Mouse (Mus musculus) midbrain, embryonic 15.5 days (tissue): Measurements from ENCODE around the gene Spata2l. TPM values are rescaled to one million over a fixed set of nuclear protein-coding genes. Genes with fewer than 3 reads are reported as not detected.
A peak's percentile ranks its signal among the peaks of the same experiment; 100 is the strongest.
"Not testable (repeated sequence)": the region's sequence is repeated elsewhere in the genome, so short reads cannot be mapped to it uniquely, and the experiment has no call there.

Experiments
- ATAC-seq: fragments of 200-750 bp; cut with Nextera tagmentation; replicated peaks from 2 replicates; pipeline ENCODE4 v1.8.0; 2017; ENCODE audit warnings: moderate TSS enrichment
- H3K27ac ChIP-seq: fragments of 300-500 bp; sonication (generic); 2 replicates; pipeline ENCODE4 v1.5.1; 2015; ENCODE audit warnings: mild to moderate bottlenecking, inconsistent platforms
- H3K27me3 ChIP-seq: fragments of 300-500 bp; sonication (generic); replicated peaks from 2 replicates; pipeline ENCODE4 v1.6.1; 2015; ENCODE audit warnings: inconsistent platforms
- H3K36me3 ChIP-seq: fragments of 300-500 bp; sonication (generic); replicated peaks from 2 replicates; pipeline ENCODE4 v1.6.1; 2015; ENCODE audit warnings: inconsistent platforms
- H3K4me1 ChIP-seq: fragments of 300-500 bp; sonication (generic); 2 replicates; pipeline ENCODE4 v1.6.1; 2015; ENCODE audit warnings: inconsistent platforms
- H3K4me2 ChIP-seq: fragments of 300-500 bp; sonication (generic); 2 replicates; pipeline ENCODE4 v1.6.1; 2015; ENCODE audit warnings: inconsistent platforms, mild to moderate bottlenecking, moderate library complexity
- H3K4me3 ChIP-seq: fragments of 300-500 bp; sonication (generic); 2 replicates; pipeline ENCODE4 v1.5.1; 2015; ENCODE audit warnings: mild to moderate bottlenecking, inconsistent platforms
- H3K9ac ChIP-seq: fragments of 300-500 bp; sonication (generic); 2 replicates; pipeline ENCODE4 v1.6.1; 2015; ENCODE audit warnings: mild to moderate bottlenecking, inconsistent platforms
- H3K9me3 ChIP-seq: fragments of 300-500 bp; sonication (generic); 2 replicates; pipeline ENCODE4 v1.6.1; 2016; ENCODE audit warnings: inconsistent platforms
- WGBS: fragments of 180-500 bp; shearing (Covaris S2); methylation state at CpG from one replicate; pipeline ENCODE4 v1.1.7; 2015; ENCODE audit warnings: mixed read lengths; 5-methylcytosine and 5-hydroxymethylcytosine counted together
- polyA plus RNA-seq: library from polyadenylated mRNA; unstranded; fragments of >200 nt; fragmentation: Nextera tagmentation; extraction: Ambion mirVana; gene quantifications from 2 replicates; pipeline ENCODE4 v1.2.1, GENCODE M21; 2015

Gene Spata2l
- polyA plus RNA-seq, 1 experiment from 2014 or later, result 7.4 TPM

DNA sequence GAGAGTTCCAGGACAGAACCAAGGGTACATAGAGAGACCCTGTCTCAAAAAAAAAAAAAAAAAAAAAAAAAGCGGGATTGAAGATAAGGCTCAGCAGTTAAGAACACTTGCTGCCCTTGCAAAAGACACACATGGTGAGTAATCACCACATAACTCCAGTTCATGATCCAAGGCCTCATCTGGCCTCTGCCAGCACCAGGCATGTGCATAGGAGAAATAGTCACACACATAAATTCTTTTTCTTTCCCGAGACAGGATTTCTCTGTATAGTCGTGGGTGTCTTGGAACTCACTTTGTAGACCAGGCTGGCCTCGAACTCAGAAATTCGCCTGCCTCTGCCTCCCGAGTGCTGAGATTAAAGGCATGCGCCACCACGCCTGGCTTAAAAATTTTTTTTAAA, 21.6 kb upstream of the Spata2l start:
- H3K4me2 ChIP-seq, ATAC-seq, H3K4me3 ChIP-seq, H3K27ac ChIP-seq, H3K27me3 ChIP-seq, H3K9me3 ChIP-seq, H3K9ac ChIP-seq: not testable (repeated sequence)
- 95% methylated on average over 8 of the region's 8 CpGs for WGBS
- Histone ChIP-seq H3K4me1 (peaks cover 26% of the 10 kb centered on the region), H3K36me3 (peaks cover 39% of the 10 kb centered on the region)

DNA sequence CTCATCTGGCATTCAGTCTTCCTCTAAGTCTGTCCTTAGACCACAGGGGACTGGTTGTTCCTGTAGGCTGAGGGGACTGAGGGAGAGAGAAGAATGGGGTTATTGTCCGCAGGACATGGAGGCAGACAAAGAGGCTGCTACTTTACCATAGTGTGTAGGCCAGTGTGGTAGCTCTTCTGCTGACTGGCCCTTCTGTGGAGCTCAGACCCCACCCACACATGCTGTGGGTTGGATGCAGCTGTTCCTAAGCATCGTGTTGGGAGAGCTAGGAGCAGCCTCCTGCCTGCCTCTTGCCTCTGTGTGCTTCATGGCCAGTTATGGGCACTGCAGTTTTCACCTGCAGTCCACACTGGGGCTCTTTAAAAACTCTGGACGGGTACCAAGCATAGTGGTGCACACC, 21.1 kb upstream of the Spata2l start:
- Histone ChIP-seq H3K9ac (no peak overlapping the region), H3K27me3 (no peaks in the 10 kb centered on the region), H3K4me3 (no peak overlapping the region), H3K27ac (no peak overlapping the region), H3K9me3 (no peaks in the 10 kb centered on the region), H3K4me1 (peaks cover 31% of the 10 kb centered on the region), H3K36me3 (peaks cover 39% of the 10 kb centered on the region), H3K4me2 (no peak overlapping the region)
- no peak for ATAC-seq
- 79% methylated on average over 3 of the region's 3 CpGs for whole genome bisulfite sequencing

DNA sequence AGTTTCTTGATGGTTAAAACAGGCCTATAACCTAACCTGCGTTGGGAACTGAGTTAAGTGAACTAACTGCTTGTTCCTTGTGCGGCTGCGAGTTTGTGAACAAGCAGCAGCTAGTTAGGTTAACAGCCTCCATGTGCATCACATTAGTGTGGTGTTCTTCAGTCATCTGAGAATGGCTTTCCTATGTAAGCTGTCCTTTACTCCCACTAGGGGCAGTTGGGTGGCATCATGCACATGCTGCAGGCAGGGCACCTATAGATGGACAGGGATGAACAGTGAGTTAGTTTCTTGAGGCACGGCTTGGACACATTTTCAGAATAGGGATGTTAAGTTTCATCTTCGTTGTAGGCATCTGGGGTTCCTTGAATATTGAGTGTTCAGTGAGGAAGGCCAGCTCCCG, 19.1 kb upstream of the Spata2l start:
- no peak for ATAC-seq
- peaks cover 34% of the 10 kb centered on the region for H3K4me1 ChIP-seq
- no peaks in the 10 kb centered on the region for H3K27me3 ChIP-seq
- H3K27ac ChIP-seq, result no peak overlapping the region
- peaks cover 43% of the 10 kb centered on the region for H3K36me3 ChIP-seq
- peak overlapping the region; percentile 95 for H3K4me2 ChIP-seq
- 68% methylated on average over 6 of the region's 6 CpGs for WGBS
- no peaks in the 10 kb centered on the region for H3K9me3 ChIP-seq
- peak overlapping the region; percentile 99; the same call in 1 of the 2 replicates for H3K9ac ChIP-seq
- H3K4me3 ChIP-seq, result peak overlapping the region; percentile 93

DNA sequence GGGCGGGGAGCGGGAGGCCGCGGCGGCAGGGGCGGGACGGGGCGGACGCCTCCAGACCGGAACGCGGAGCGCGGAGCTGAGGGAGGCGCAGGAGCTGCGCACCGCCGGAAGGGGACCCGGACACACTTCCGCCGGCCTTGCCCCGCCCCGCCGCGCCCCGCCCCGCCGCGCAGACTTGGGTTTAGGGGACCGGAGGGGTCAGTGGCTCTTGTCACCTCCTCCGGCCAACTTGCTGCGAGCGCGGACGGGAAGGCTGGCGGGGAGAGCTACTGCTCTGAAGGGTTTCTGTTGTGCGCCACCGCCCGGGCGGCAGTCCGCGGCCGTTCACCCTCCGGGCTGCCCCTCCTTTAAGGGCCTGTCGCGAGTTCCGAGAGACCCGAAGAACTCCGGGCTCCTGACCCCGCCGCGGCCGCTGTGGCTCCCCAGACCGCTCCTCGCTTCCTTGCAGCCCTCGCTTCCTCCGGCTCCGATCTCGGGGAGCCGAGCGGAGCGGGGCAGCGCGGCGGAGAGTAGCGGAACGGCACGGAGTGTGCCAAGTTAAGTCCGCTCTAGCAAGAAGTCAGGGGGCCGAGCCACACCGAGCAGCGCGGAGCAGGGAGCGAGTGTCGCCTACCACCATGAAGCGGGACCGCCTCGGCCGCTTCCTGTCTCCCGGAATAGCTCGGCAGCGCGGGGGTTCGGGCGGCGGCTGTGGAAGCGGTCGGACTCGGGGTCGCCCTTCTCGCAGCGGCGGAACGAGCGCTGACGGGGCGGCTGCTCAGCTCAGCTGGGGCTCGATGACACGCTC, 18.3 kb upstream of the Spata2l start, which contains the start of the genes Zfp276 and Vps9d1:
Gene Zfp276 (plus strand): TSS at position 97 of the 787 bp plus-strand sequence.
Gene Vps9d1 (minus strand): TSS at position 250 of the 787 bp plus-strand sequence.
- ATAC-seq, result peak; percentile 96
- under 1% methylated on average over 74 of the region's 99 CpGs for WGBS
- peaks cover 42% of the 10 kb centered on the region for H3K36me3 ChIP-seq

DNA sequence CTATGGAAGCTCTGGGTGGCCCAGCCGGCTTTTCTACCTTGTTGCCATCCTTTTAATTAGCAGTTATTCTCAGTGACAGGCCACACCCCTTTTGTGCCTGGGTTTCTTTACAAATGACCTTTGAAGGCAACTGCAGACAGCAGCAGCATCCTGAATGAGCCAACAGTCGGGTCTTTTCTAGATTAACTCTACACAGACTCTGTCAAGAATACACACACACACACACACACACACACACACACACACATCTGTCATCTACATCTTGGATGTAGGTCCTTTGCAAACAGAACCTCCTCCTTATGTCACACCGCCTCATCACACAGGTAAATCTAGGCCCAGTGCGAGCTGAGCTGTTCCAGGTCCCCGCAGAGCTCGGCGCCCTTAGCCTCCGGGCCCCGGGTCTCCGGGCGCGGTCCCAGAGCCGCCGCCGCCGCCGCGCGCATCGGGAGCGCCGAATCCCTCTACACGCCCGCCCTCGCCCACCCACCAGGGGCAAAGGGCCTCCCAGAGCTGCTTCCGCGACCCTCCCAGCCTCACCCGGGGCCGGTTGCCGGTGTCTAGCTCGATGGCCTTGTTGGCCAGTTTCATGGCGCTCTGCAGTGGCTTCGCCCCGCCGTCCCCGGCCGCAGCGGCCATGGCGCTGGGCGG, 17.5 kb upstream of the Spata2l start:
- peaks cover 34% of the 10 kb centered on the region for H3K4me1 ChIP-seq
- no peaks in the 10 kb centered on the region for H3K27me3 ChIP-seq
- H3K27ac ChIP-seq, result peak overlapping the region; percentile 92
- H3K9me3 ChIP-seq, result no peaks in the 10 kb centered on the region
- peak overlapping the region; percentile 99 for H3K9ac ChIP-seq
- peak; percentile 57; the same call in 1 of the 2 replicates for ATAC-seq
- H3K4me2 ChIP-seq, result peak overlapping the region; percentile 95
- peaks cover 46% of the 10 kb centered on the region for H3K36me3 ChIP-seq
- H3K4me3 ChIP-seq, result peak overlapping the region; percentile 93
- under 1% methylated on average over 40 of the region's 40 CpGs for WGBS

More for the DNA sequence above, 18.3 kb upstream of the Spata2l start, which contains the start of the genes Zfp276 and Vps9d1:
- Histone ChIP-seq H3K4me3 (peak within 1 kb of the TSS; percentile 93), H3K4me1 (peaks cover 34% of the 10 kb centered on the region), H3K9ac (peak within 1 kb of the TSS; percentile 99), H3K27ac (peak within 1 kb of the TSS; percentile 92), H3K27me3 (no peaks in the 10 kb centered on the region), H3K4me2 (peak within 1 kb of the TSS; percentile 95), H3K9me3 (no peaks in the 10 kb centered on the region)

DNA sequence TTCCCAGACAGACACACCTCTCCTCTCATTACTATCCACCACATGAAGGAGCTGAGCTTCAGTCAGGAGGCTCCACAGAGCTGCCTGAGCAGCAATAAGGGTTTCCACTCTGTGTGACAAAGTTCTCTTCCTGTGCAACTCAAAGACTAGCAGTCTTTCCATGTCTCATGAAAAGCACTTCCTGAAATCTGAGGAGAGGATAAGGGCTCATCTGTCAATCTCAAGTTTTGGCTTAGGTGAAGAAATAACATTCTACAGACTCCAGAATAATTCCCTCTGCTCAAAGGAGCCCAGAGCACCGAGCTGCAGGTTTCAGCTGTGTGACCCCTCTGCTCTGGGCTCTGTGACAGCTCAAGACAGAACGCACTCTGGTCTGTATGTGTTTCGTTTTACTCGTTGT, 16.9 kb upstream of the Spata2l start:
- no peaks in the 10 kb centered on the region for H3K27me3 ChIP-seq
- peaks cover 46% of the 10 kb centered on the region for H3K36me3 ChIP-seq
- H3K4me2 ChIP-seq, result peak overlapping the region; percentile 95
- H3K9ac ChIP-seq, result peak overlapping the region; percentile 99
- ATAC-seq, result no peak
- H3K4me1 ChIP-seq, result peaks cover 34% of the 10 kb centered on the region
- no peak overlapping the region for H3K27ac ChIP-seq
- no peaks in the 10 kb centered on the region for H3K9me3 ChIP-seq
- WGBS, result 65% methylated on average over 4 of the region's 4 CpGs
- H3K4me3 ChIP-seq, result peak overlapping the region; percentile 93

DNA sequence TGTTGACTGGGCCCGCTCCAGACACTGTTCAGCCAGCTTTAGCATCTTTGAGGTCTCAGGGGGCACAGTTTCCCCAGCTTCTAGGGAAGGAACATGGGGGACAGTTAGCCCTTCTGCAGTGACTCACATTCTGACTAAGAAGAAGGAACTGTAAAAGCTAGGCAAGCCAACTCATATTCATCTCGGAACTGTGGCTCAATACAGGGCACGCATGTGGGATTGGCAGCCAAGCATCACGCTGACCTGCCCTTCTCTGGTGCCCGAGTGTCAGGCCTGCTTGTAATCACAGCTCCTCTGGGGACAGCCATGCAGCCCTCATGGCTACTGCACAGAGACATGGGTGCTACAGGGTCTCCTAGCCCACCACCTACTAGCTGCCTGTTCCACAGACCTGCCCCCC, 14.9 kb upstream of the Spata2l start:
- Histone ChIP-seq H3K27me3 (no peaks in the 10 kb centered on the region), H3K9me3 (no peaks in the 10 kb centered on the region), H3K36me3 (peaks cover 51% of the 10 kb centered on the region), H3K4me1 (peaks cover 30% of the 10 kb centered on the region), H3K9ac (no peak overlapping the region), H3K27ac (no peak overlapping the region), H3K4me2 (no peak overlapping the region), H3K4me3 (no peak overlapping the region)
- no peak for ATAC-seq
- WGBS, result 95% methylated on average over 5 of the region's 5 CpGs

DNA sequence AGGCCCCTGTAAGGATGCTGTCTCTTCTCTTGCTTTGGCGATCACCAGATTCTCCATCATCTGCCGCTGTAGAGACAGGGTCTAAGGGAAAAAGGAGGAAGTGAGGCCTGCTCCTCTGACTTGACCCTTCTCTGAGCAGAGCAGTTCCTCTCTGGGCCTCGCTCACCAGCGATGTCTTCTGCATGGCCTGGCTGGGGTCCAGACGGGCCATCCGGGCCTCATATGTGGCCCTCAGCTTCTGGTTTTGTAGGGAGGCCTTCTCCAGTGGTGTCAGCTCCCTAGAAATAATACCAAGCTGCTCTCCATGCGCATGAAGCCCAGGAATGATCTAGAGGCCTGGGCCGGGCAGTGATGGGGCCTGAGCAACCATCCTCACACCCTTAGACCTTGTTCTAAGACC, 12.6 kb upstream of the Spata2l start:
- Histone ChIP-seq H3K27ac (no peak overlapping the region), H3K36me3 (peaks cover 63% of the 10 kb centered on the region), H3K4me3 (no peak overlapping the region), H3K27me3 (no peaks in the 10 kb centered on the region), H3K4me1 (peaks cover 17% of the 10 kb centered on the region), H3K4me2 (no peak overlapping the region), H3K9me3 (no peaks in the 10 kb centered on the region), H3K9ac (no peak overlapping the region)
- ATAC-seq, result no peak
- WGBS, result 97% methylated on average over 8 of the region's 8 CpGs

DNA sequence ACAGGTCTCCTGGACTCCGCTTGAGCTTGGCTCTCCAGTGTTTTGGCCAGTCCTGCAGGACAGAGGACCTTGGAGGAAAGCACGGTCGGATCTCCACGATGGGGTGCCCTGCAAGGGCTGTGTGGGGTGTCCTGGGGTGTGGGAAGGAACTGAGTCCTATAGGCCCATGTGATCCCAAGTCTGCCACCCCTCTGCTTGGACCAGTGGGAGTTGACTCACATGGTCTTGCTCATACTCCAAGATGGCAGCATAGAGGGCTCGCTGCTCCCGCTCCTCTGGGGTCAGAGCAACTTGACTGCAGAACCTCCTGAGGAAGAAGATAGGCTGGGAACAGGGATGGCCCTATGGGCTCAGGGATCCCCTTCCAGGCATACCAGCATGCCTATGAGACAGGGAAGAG, 11.7 kb upstream of the Spata2l start:
- H3K27me3 ChIP-seq, result no peaks in the 10 kb centered on the region
- H3K36me3 ChIP-seq, result peaks cover 64% of the 10 kb centered on the region
- H3K9me3 ChIP-seq, result no peaks in the 10 kb centered on the region
- ATAC-seq, result no peak
- peaks cover 10% of the 10 kb centered on the region for H3K4me1 ChIP-seq
- WGBS, result 96% methylated on average over 6 of the region's 6 CpGs
- no peak overlapping the region for H3K27ac ChIP-seq
- no peak overlapping the region for H3K9ac ChIP-seq
- H3K4me3 ChIP-seq, result no peak overlapping the region
- no peak overlapping the region for H3K4me2 ChIP-seq

DNA sequence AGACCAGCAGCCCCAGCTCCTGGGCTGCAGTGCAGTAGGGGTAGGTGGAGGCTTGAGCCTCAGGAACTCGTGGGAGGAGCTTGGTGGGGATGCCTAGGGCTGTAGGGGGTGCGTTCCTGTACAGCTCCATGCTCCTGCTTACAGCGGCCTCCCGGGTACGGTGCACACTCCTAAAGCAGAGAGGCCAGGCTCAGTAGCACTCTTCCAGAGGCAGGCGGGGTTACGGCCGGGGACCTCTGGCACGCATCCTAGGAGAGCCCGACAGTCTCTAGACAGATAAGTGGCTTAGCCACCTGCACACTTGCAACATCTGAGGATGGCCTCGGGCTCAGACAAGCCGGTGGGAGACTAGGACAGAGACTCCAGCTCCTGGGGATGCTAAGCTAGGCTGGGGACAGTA, 9.5 kb upstream of the Spata2l start:
- no peaks in the 10 kb centered on the region for H3K4me1 ChIP-seq
- H3K9me3 ChIP-seq, result no peaks in the 10 kb centered on the region
- WGBS, result 93% methylated on average over 12 of the region's 12 CpGs
- H3K4me3 ChIP-seq, result no peak overlapping the region
- peaks cover 72% of the 10 kb centered on the region for H3K36me3 ChIP-seq
- ATAC-seq, result no peak
- H3K27ac ChIP-seq, result no peak overlapping the region
- H3K4me2 ChIP-seq, result no peak overlapping the region
- H3K27me3 ChIP-seq, result no peaks in the 10 kb centered on the region
- no peak overlapping the region for H3K9ac ChIP-seq

DNA sequence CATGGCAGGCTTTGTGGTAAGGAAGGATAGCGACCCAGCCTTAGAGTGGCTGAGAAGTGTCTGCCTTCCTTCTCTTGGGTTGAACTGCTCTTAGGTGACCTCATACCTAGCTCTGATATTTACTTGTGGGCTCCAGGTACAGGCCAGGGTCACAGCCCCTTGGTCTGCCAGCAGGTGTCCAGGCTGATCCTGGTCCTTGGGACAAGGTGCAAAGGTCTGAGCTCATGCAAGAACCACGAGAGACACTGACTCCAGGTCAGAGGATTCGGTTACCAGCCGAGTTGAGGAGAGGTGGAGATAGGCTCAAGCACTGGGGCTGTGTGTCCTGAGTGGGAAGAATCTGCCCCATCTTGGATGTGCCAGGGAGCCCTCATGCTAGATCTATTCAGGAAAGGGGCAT, 8.3 kb upstream of the Spata2l start:
- 94% methylated on average over 4 of the region's 4 CpGs for WGBS
- ATAC-seq, result no peak
- peaks cover 61% of the 10 kb centered on the region for H3K36me3 ChIP-seq
- no peak overlapping the region for H3K27ac ChIP-seq
- no peaks in the 10 kb centered on the region for H3K4me1 ChIP-seq
- no peak overlapping the region for H3K9ac ChIP-seq
- no peak overlapping the region for H3K4me3 ChIP-seq
- H3K4me2 ChIP-seq, result no peak overlapping the region
- no peaks in the 10 kb centered on the region for H3K27me3 ChIP-seq
- no peaks in the 10 kb centered on the region for H3K9me3 ChIP-seq

DNA sequence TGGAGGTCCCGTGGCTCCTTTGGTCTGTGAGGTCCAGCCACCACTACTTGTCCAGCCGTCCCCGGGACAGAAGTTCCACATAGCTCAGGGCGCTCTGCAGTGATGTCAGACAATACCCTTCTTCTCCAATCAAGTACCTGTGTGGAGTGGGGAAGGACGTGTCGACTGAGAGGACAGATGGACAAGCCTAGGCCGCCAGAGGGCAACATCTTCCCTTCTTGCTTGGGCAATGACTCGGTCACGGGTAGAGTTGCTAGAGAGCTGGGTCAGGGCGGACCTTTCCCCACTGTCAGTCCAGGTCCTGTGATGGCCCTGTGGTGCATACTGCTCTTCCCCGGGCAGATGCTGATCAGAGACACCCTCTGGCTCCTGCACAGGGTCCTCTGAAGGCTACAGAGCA, 7.0 kb upstream of the Spata2l start:
- Histone ChIP-seq H3K4me1 (no peaks in the 10 kb centered on the region), H3K36me3 (peaks cover 48% of the 10 kb centered on the region), H3K27ac (no peak overlapping the region), H3K4me2 (no peak overlapping the region), H3K4me3 (no peak overlapping the region), H3K9me3 (no peaks in the 10 kb centered on the region), H3K9ac (no peak overlapping the region), H3K27me3 (no peaks in the 10 kb centered on the region)
- no peak for ATAC-seq
- WGBS, result 65% methylated on average over 11 of the region's 11 CpGs
